Mouse (Mus musculus) heart, adult 2 months (tissue): ENCODE results near the gene Tmem242.

ENCODE experiments used
- CTCF ChIP-seq: fragments of 200-600 bp; IDR thresholded peaks from 2 replicates; pipeline ENCODE4 v1.8.1; 2022; ENCODE audit warnings: antibody characterized with exemption, mild to moderate bottlenecking, moderate library complexity
- EP300 ChIP-seq: fragments of 200-500 bp; IDR thresholded peaks from 2 replicates; pipeline ENCODE4 v1.6.1; 2011; ENCODE audit warnings: low read depth, low read length, control low read depth; ENCODE audit not compliant: insufficient read depth
- POLR2A ChIP-seq: fragments of 200-500 bp; IDR thresholded peaks from 2 replicates; pipeline ENCODE4 v1.6.1; 2011; ENCODE audit warnings: mild to moderate bottlenecking, low read depth, low read length, control low read depth; ENCODE audit not compliant: insufficient read depth

DNA sequence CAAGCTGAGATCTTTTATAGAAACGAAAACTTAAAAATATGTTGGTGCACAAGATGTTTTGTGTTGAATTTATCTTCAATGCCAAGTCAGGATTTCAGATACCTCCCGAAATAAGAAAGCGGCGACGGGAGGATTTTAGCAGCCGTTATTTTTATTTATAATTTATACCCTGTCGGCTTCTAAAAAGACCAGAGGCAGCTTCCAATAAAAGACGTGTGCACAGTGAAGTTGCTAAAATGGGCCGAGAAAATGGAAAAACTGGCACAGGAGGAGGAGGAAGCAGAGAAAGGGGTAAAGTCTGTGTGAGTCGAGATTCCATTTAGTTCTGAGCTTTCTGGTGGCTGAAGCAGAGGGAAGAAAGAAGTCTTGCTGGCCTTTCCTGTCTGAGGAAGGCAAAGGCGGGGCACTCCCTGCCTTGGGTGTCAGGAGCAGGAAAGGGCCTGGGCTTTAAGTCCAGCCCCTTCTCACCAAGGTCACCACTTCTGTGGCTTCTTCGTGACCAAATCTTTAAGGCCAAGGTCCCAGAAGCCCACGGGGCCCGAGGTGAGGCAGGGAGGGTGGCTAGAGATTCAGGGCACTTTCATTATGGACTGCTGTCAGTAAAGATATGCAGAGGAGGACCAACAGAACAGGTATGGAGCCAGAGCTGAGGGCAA is 39.5 kb downstream of the Tmem242 start:
- TF ChIP-seq CTCF (no peak), EP300 (no peak), POLR2A (no peak)
